Mouse (Mus musculus) midbrain, embryonic 12.5 days (tissue): Measurements from ENCODE around the gene Usp9y. TPM values are rescaled to one million over a fixed set of nuclear protein-coding genes. Genes with fewer than 3 reads are reported as not detected.

Experiments
- ATAC-seq: fragments of 200-750 bp; cut with Nextera tagmentation; 2 replicates; pipeline ENCODE4 v1.8.0; 2017; ENCODE audit warnings: low read depth, moderate TSS enrichment, moderate library complexity; ENCODE audit not compliant: low FRiP score
- H3K27ac ChIP-seq: fragments of 300-500 bp; sonication (generic); replicated peaks from 2 replicates; pipeline ENCODE4 v1.5.1; 2016; ENCODE audit warnings: mild to moderate bottlenecking
- H3K27me3 ChIP-seq: fragments of 300-500 bp; sonication (generic); 2 replicates; pipeline ENCODE4 v1.6.1; 2016; ENCODE audit warnings: mild to moderate bottlenecking
- H3K36me3 ChIP-seq: fragments of 300-500 bp; sonication (generic); 2 replicates; pipeline ENCODE4 v1.6.1; 2016
- H3K4me1 ChIP-seq: fragments of 300-500 bp; sonication (generic); 2 replicates; pipeline ENCODE4 v1.6.1; 2016
- H3K4me2 ChIP-seq: fragments of 300-500 bp; sonication (generic); replicated peaks from 2 replicates; pipeline ENCODE4 v1.6.1; 2016; ENCODE audit warnings: mild to moderate bottlenecking, moderate library complexity
- H3K4me3 ChIP-seq: fragments of 300-500 bp; sonication (generic); 2 replicates; pipeline ENCODE4 v1.5.1; 2016; ENCODE audit warnings: mild to moderate bottlenecking
- H3K9ac ChIP-seq: fragments of 300-500 bp; sonication (generic); replicated peaks from 2 replicates; pipeline ENCODE4 v1.6.1; 2016; ENCODE audit warnings: mild to moderate bottlenecking, moderate library complexity
- H3K9me3 ChIP-seq: fragments of 300-500 bp; sonication (generic); 2 replicates; pipeline ENCODE4 v1.6.1; 2016; ENCODE audit warnings: mild to moderate bottlenecking
- WGBS: fragments of 180-500 bp; shearing (Covaris S2); methylation state at CpG from one replicate; pipeline ENCODE4 v1.1.7; 2016; 5-methylcytosine and 5-hydroxymethylcytosine counted together
- polyA plus RNA-seq: library from polyadenylated mRNA; unstranded; fragments of >200 nt; fragmentation: Nextera tagmentation; extraction: Ambion mirVana; gene quantifications from 2 replicates; pipeline ENCODE4 v1.2.1, GENCODE M21; 2016

Gene Usp9y
- not detected in 2 replicates for polyA plus RNA-seq

- H3K27me3 ChIP-seq, result no peaks in the 10 kb centered on the region
- 90% methylated on average over 13 of the region's 13 CpGs for WGBS
- H3K9me3 ChIP-seq, result no peaks in the 10 kb centered on the region
- H3K36me3 ChIP-seq, result no peaks in the 10 kb centered on the region
- H3K9ac ChIP-seq, result no peak within 1 kb of the TSS
- no peak for ATAC-seq
- no peak within 1 kb of the TSS for H3K4me2 ChIP-seq
- no peaks in the 10 kb centered on the region for H3K4me1 ChIP-seq
- H3K27ac ChIP-seq, result no peak within 1 kb of the TSS
- no peak within 1 kb of the TSS for H3K4me3 ChIP-seq
Observed at GRCm38 (mm10) chrY:1459682-1460081, at the start of gene Usp9y. Usp9y (minus strand) TSS chrY:1459782.

GRCm38 (mm10) chrY:1293708-1294107, 165.9 kb downstream of the Usp9y start:
- Histone ChIP-seq H3K27me3 (no peaks in the 10 kb centered on the region), H3K9me3 (no peaks in the 10 kb centered on the region), H3K9ac (no peak overlapping the region), H3K4me3 (no peak overlapping the region), H3K27ac (no peak overlapping the region), H3K36me3 (no peaks in the 10 kb centered on the region), H3K4me2 (no peak overlapping the region), H3K4me1 (no peaks in the 10 kb centered on the region)
- ATAC-seq, result no peak

- no peaks in the 10 kb centered on the region for H3K27me3 ChIP-seq
- no peaks in the 10 kb centered on the region for H3K36me3 ChIP-seq
- ATAC-seq, result peak; percentile 89
- no peak within 1 kb of the TSS for H3K27ac ChIP-seq
- 3% methylated on average over 28 of the region's 31 CpGs for WGBS
- H3K9ac ChIP-seq, result peak within 1 kb of the TSS; percentile 31; the same call in 1 of the 2 replicates
- H3K4me3 ChIP-seq, result peak within 1 kb of the TSS; percentile 42
- H3K4me1 ChIP-seq, result no peaks in the 10 kb centered on the region
- H3K9me3 ChIP-seq, result no peaks in the 10 kb centered on the region
- H3K4me2 ChIP-seq, result peak within 1 kb of the TSS; percentile 39
Observed at GRCm38 (mm10) chrY:1286171-1286795, 173.3 kb downstream of the Usp9y start, which contains the start of gene Ddx3y. Ddx3y (minus strand) TSS chrY:1286629.

GRCm38 (mm10) chrY:1285735-1286134, 173.8 kb downstream of the Usp9y start:
- whole genome bisulfite sequencing, result 3% methylated on average over 11 of the region's 12 CpGs
- H3K4me3 ChIP-seq, result peak overlapping the region; percentile 42
- H3K27me3 ChIP-seq, result no peaks in the 10 kb centered on the region
- peak overlapping the region; percentile 39 for H3K4me2 ChIP-seq
- peak overlapping the region; percentile 31; the same call in 1 of the 2 replicates for H3K9ac ChIP-seq
- no peaks in the 10 kb centered on the region for H3K36me3 ChIP-seq
- ATAC-seq, result 0 out of 2 replicates have a peak, but pooled peaks have one; percentile 34
- no peaks in the 10 kb centered on the region for H3K4me1 ChIP-seq
- H3K27ac ChIP-seq, result no peak overlapping the region
- H3K9me3 ChIP-seq, result no peaks in the 10 kb centered on the region

Other genes with a start within 250 kb of the Usp9y start
- gene Uty, start 214.0 kb downstream of the Usp9y start, polyA plus RNA-seq, result 12.1 and 19.3 TPM in 2 replicates
- 13.8 and 22.4 TPM in 2 replicates for gene Ddx3y, start 173.2 kb downstream of the Usp9y start, polyA plus RNA-seq